Mouse (Mus musculus) heart, adult 2 months (tissue): Measurements from ENCODE around the gene Slk. TPM values are rescaled to one million over a fixed set of nuclear protein-coding genes. Genes with fewer than 3 reads are reported as not detected.

ENCODE experiments used
- DNase-seq, 2 experiments: peaks; one replicate each; pipeline ENCODE4 v3.0.0; 2021
- H3K27ac ChIP-seq: fragments of 200-600 bp; 2 replicates; pipeline ENCODE4 v1.8.1; 2022
- H3K27me3 ChIP-seq: fragments of 200-500 bp; 2 replicates; pipeline ENCODE4 v1.6.1; 2012; ENCODE audit warnings: mild to moderate bottlenecking, low read length, inconsistent platforms, mixed read lengths; ENCODE audit not compliant: control insufficient read depth, insufficient read depth
- H3K36me3 ChIP-seq: fragments of 200-500 bp; 2 replicates; pipeline ENCODE4 v1.6.1; 2012; ENCODE audit warnings: low read length, inconsistent platforms; ENCODE audit not compliant: control insufficient read depth, insufficient read depth
- H3K4me1 ChIP-seq: fragments of 200-500 bp; 2 replicates; pipeline ENCODE4 v1.6.1; 2011; ENCODE audit warnings: low read length; ENCODE audit not compliant: control insufficient read depth, insufficient read depth
- H3K4me3 ChIP-seq: fragments of 200-600 bp; 2 replicates; pipeline ENCODE4 v1.8.1; 2022
- H3K79me2 ChIP-seq: fragments of 200-500 bp; replicated peaks from 2 replicates; pipeline ENCODE4 v1.6.1; 2012; ENCODE audit warnings: mild to moderate bottlenecking, inconsistent platforms, low read length, moderate library complexity, mixed read lengths; ENCODE audit not compliant: control insufficient read depth, insufficient read depth
- H3K9ac ChIP-seq: fragments of 200-500 bp; 2 replicates; pipeline ENCODE4 v1.6.1; 2012; ENCODE audit warnings: low read depth, mild to moderate bottlenecking, control low read depth, inconsistent platforms, low read length, mixed read lengths
- CTCF ChIP-seq: fragments of 200-600 bp; IDR thresholded peaks from 2 replicates; pipeline ENCODE4 v1.8.1; 2022; ENCODE audit warnings: antibody characterized with exemption, mild to moderate bottlenecking, moderate library complexity
- EP300 ChIP-seq: fragments of 200-500 bp; IDR thresholded peaks from 2 replicates; pipeline ENCODE4 v1.6.1; 2011; ENCODE audit warnings: low read depth, low read length, control low read depth; ENCODE audit not compliant: insufficient read depth
- POLR2A ChIP-seq: fragments of 200-500 bp; IDR thresholded peaks from 2 replicates; pipeline ENCODE4 v1.6.1; 2011; ENCODE audit warnings: mild to moderate bottlenecking, low read depth, low read length, control low read depth; ENCODE audit not compliant: insufficient read depth
- WGBS: fragments of 180-500 bp; shearing (Covaris S2); methylation state at CpG from one replicate; pipeline ENCODE4 v1.1.7; 2018; 5-methylcytosine and 5-hydroxymethylcytosine counted together
- intact Hi-C: fragments of 180-260 bp; cut with DNase I; formaldehyde crosslinking; loops from one replicate; pipeline ENCODE4 v1.15.1; 2025
- polyA plus RNA-seq: library from polyadenylated mRNA; depleted of rRNA; stranded (reverse); fragments of >200 nt; gene quantifications from 2 replicates; pipeline ENCODE4 v1.2.3, GENCODE M21; 2012
- total RNA-seq, 2 experiments: library from RNA; stranded (reverse); gene quantifications; 2 replicates each; pipeline ENCODE4 v1.2.3; 2021

Gene Slk
- total and polyA plus RNA-seq, 3 experiments = 14.4 to 95.3 (median 83.8) TPM

GRCm38 (mm10) chr19:47608513-47608912 is 29.0 kb downstream of the Slk start:
- no peak for DNase-seq
- H3K4me3 ChIP-seq = no peak overlapping the region
- H3K4me1 ChIP-seq = peaks cover 2% of the 10 kb centered on the region
- intact Hi-C loops = no loop called here
- no peak for TF ChIP-seq CTCF
- TF ChIP-seq POLR2A = no peak
- no peak for TF ChIP-seq EP300
- peaks cover 11% of the 10 kb centered on the region for H3K36me3 ChIP-seq
- no peaks in the 10 kb centered on the region for H3K27me3 ChIP-seq
- 30% methylated on average over 3 of the region's 3 CpGs for WGBS
- H3K79me2 ChIP-seq = peaks cover 2% of the 10 kb centered on the region; the same call in 1 of the 2 replicates
- no peak overlapping the region for H3K9ac ChIP-seq
- H3K27ac ChIP-seq = no peak overlapping the region

- H3K36me3 ChIP-seq = peaks cover 9% of the 10 kb centered on the region
- peak; percentile 24; the same call in 1 of the 2 replicates for TF ChIP-seq CTCF
- TF ChIP-seq POLR2A = no peak
- H3K4me1 ChIP-seq = peaks cover 1% of the 10 kb centered on the region
- no peak overlapping the region for H3K27ac ChIP-seq
- no peaks in the 10 kb centered on the region for H3K27me3 ChIP-seq
- WGBS = 53% methylated on average over 7 of the region's 7 CpGs
- DNase-seq = no peak
- H3K79me2 ChIP-seq = peaks cover 2% of the 10 kb centered on the region; the same call in 1 of the 2 replicates
- H3K4me3 ChIP-seq = no peak overlapping the region
- no peak overlapping the region for H3K9ac ChIP-seq
- intact Hi-C loops = no loop called here
These were observed 34.0 kb downstream of the Slk start for GRCm38 (mm10) chr19:47613442-47613841.

- H3K9ac ChIP-seq = no peak overlapping the region
- no peaks in the 10 kb centered on the region for H3K27me3 ChIP-seq
- no peaks in the 10 kb centered on the region; the same call in 1 of the 2 replicates for H3K79me2 ChIP-seq
- no peak for DNase-seq
- 86% methylated on average over 8 of the region's 8 CpGs for WGBS
- peaks cover 12% of the 10 kb centered on the region for H3K36me3 ChIP-seq
- intact Hi-C loops = loop anchor here (10.0 kb wide), 1 partner anchor 267 kb away; no protein-coding TSS in a partner anchor
- no peak overlapping the region for H3K4me3 ChIP-seq
- TF ChIP-seq CTCF (no peak), EP300 (no peak), POLR2A (no peak)
- H3K27ac ChIP-seq = no peak overlapping the region
- H3K4me1 ChIP-seq = no peaks in the 10 kb centered on the region; the same call in 1 of the 2 replicates
These were observed 42.0 kb downstream of the Slk start for GRCm38 (mm10) chr19:47621478-47621877.

GRCm38 (mm10) chr19:47624940-47625711 is 45.6 kb downstream of the Slk start:
- Histone ChIP-seq H3K9ac (no peak overlapping the region), H3K27ac (no peak overlapping the region), H3K4me3 (no peak overlapping the region), H3K4me1 (peaks cover 2% of the 10 kb centered on the region), H3K36me3 (peaks cover 18% of the 10 kb centered on the region), H3K79me2 (peaks cover 1% of the 10 kb centered on the region; the same call in 1 of the 2 replicates), H3K27me3 (no peaks in the 10 kb centered on the region)
- intact Hi-C loops = loop anchor here (10.0 kb wide), 1 partner anchor 270 kb away; no protein-coding TSS in a partner anchor
- TF ChIP-seq EP300 = no peak
- no peak for DNase-seq
- WGBS = 62% methylated on average over 10 of the region's 10 CpGs

GRCm38 (mm10) chr19:47627450-47627849 is 48.0 kb downstream of the Slk start:
- H3K4me1 ChIP-seq = peaks cover 2% of the 10 kb centered on the region
- H3K27ac ChIP-seq = no peak overlapping the region
- intact Hi-C loops = loop anchor here (10.0 kb wide), 1 partner anchor 273 kb away; no protein-coding TSS in a partner anchor
- 96% methylated on average over 10 of the region's 10 CpGs for WGBS
- no peak overlapping the region for H3K9ac ChIP-seq
- H3K27me3 ChIP-seq = no peaks in the 10 kb centered on the region
- TF ChIP-seq CTCF = no peak
- no peak for TF ChIP-seq POLR2A
- TF ChIP-seq EP300 = no peak
- DNase-seq = no peak
- 0 out of 2 replicates have a peak, but pooled peaks cover 1% of the 10 kb centered on the region for H3K79me2 ChIP-seq
- H3K36me3 ChIP-seq = peaks cover 20% of the 10 kb centered on the region
- no peak overlapping the region for H3K4me3 ChIP-seq

GRCm38 (mm10) chr19:47629068-47629467 is 49.6 kb downstream of the Slk start:
- DNase-seq = no peak
- peaks cover 21% of the 10 kb centered on the region for H3K36me3 ChIP-seq
- WGBS = 50% methylated on average over 5 of the region's 5 CpGs
- H3K27ac ChIP-seq = no peak overlapping the region; the same call in 1 of the 2 replicates
- no peak overlapping the region for H3K9ac ChIP-seq
- TF ChIP-seq CTCF (no peak), POLR2A (no peak), EP300 (0 out of 2 replicates have a peak, but pooled peaks have one; percentile 12)
- intact Hi-C loops = loop anchor here (10.0 kb wide), 1 partner anchor 274 kb away; no protein-coding TSS in a partner anchor
- no peak overlapping the region for H3K4me3 ChIP-seq
- 0 out of 2 replicates have a peak, but pooled peaks cover 1% of the 10 kb centered on the region for H3K79me2 ChIP-seq
- H3K4me1 ChIP-seq = peaks cover 2% of the 10 kb centered on the region
- H3K27me3 ChIP-seq = no peaks in the 10 kb centered on the region
